Mouse (Mus musculus) cortical plate, adult 2 months (tissue): ENCODE measurements at regions not wholly inside any gene's neighbourhood (a gene's known extent, or its start where the extent isn't known, plus 50 kb on each side); places are given as distances from the start of the nearest gene placed in this dataset.

Source experiments
- CTCF ChIP-seq: fragments of 200-500 bp; IDR thresholded peaks from 2 replicates; pipeline ENCODE4 v1.5.1; 2011; ENCODE audit warnings: mild to moderate bottlenecking, control low read depth, low read length; ENCODE audit not compliant: insufficient read depth; ENCODE audit errors: extremely low read depth
- POLR2A ChIP-seq: fragments of 200-500 bp; IDR thresholded peaks from 2 replicates; pipeline ENCODE4 v1.6.1; 2011; ENCODE audit warnings: mild to moderate bottlenecking, low read length, control low read depth; ENCODE audit not compliant: insufficient read depth; ENCODE audit errors: extremely low read depth

GRCm38 (mm10) chr4:152912846-152913245, 435.2 kb upstream of the Kcnab2 start:
- no peak for TF ChIP-seq POLR2A
- no peak for TF ChIP-seq CTCF
